Comparison of ENCODE assay signal across 20 mouse cellular contexts in genomic region chr3:68526416-68526815, GRCm38 (mm10).
DNase-seq lines count a peak whose midpoint lies in the region; ATAC-seq and TF ChIP-seq lines count a peak whose summit lies in the region.
"Had no signal": no experiment of that assay in that cellular context is flagged by ENCODE, and none has a peak within 500 bp of the region (broad histone marks: within the 10 kb centered on the region; RNA-seq: fewer than 3 reads in every experiment).

No protein-coding gene starts in this region.

- H3K9me3 ChIP-seq in heart, embryonic 10.5 days, result no peaks in the 10 kb centered on the region
- H3K9me3 ChIP-seq in heart, embryonic 14.5 days (ENCODE audit: control insufficient read depth, low read length), result no peaks in the 10 kb centered on the region
- no peaks in the 10 kb centered on the region for H3K9me3 ChIP-seq in hindbrain, embryonic 13.5 days
- no peaks in the 10 kb centered on the region for H3K9me3 ChIP-seq in hindbrain, embryonic 10.5 days
- H3K9me3 ChIP-seq in neural tube, embryonic 14.5 days (ENCODE audit: control insufficient read depth, low read length), result no peaks in the 10 kb centered on the region
- H3K9me3 ChIP-seq in midbrain, postnatal 0 days (ENCODE audit: low read length), result no peaks in the 10 kb centered on the region
- H3K9me3 ChIP-seq: embryonic facial prominence, embryonic 13.5 days; forebrain, embryonic 12.5 days had no signal

- peaks cover 33% of the 10 kb centered on the region for H3K4me1 ChIP-seq in heart, embryonic 10.5 days
- peaks cover 13 to 19% of the 10 kb centered on the region in 2 experiments for H3K4me1 ChIP-seq in heart, embryonic 14.5 days (ENCODE audit: control insufficient read depth in 2 of 2, insufficient read depth in 2 of 2, low read length in 2 of 2)
- peaks cover 18% of the 10 kb centered on the region for H3K4me1 ChIP-seq in hindbrain, embryonic 13.5 days (replicated peaks)
- no peaks in the 10 kb centered on the region for H3K4me1 ChIP-seq in hindbrain, embryonic 10.5 days (replicated peaks)
- H3K4me1 ChIP-seq in neural tube, embryonic 14.5 days (ENCODE audit: control insufficient read depth, insufficient read depth, low read length), result no peaks in the 10 kb centered on the region
- H3K4me1 ChIP-seq in midbrain, postnatal 0 days (ENCODE audit: insufficient read depth, low read length), result no peaks in the 10 kb centered on the region
- H3K4me1 ChIP-seq: embryonic facial prominence, embryonic 13.5 days; forebrain, embryonic 12.5 days had no signal

- ATAC-seq in heart, embryonic 14.5 days (ENCODE audit: insufficient number of reproducible peaks, insufficient read depth, low FRiP score, low read depth), result no peak
- no peak for ATAC-seq in hindbrain, embryonic 13.5 days (ENCODE audit: low FRiP score)
- ATAC-seq in neural tube, embryonic 14.5 days (ENCODE audit: low read depth), result 0 out of 2 replicates have a peak, but pooled peaks have one; percentile 24
- ATAC-seq in midbrain, postnatal 0 days (ENCODE audit: low FRiP score), result no peak
- ATAC-seq: forebrain, embryonic 16.5 days; inflammation-experienced regulatory T-cells, adult 6 months; intestine, postnatal 0 days had no signal

- H3K27me3 ChIP-seq in heart, embryonic 10.5 days (ENCODE audit: insufficient read depth, poor library complexity, severe bottlenecking), result no peaks in the 10 kb centered on the region
- H3K27me3 ChIP-seq in heart, embryonic 14.5 days (ENCODE audit: control insufficient read depth, insufficient read depth, low read length), result no peaks in the 10 kb centered on the region
- H3K27me3 ChIP-seq in hindbrain, embryonic 13.5 days, result no peaks in the 10 kb centered on the region
- no peaks in the 10 kb centered on the region for H3K27me3 ChIP-seq in hindbrain, embryonic 10.5 days (ENCODE audit: insufficient read depth, poor library complexity, severe bottlenecking)
- no peaks in the 10 kb centered on the region for H3K27me3 ChIP-seq in neural tube, embryonic 14.5 days (ENCODE audit: control insufficient read depth, insufficient read depth, low read length)
- no peaks in the 10 kb centered on the region for H3K27me3 ChIP-seq in midbrain, postnatal 0 days (ENCODE audit: insufficient read depth, low read length)
- H3K27me3 ChIP-seq: embryonic facial prominence, embryonic 13.5 days; forebrain, embryonic 12.5 days had no signal

- no peaks in the 10 kb centered on the region for H3K36me3 ChIP-seq in heart, embryonic 10.5 days
- H3K36me3 ChIP-seq in heart, embryonic 14.5 days (ENCODE audit: control insufficient read depth, insufficient read depth, low read length), result no peaks in the 10 kb centered on the region
- H3K36me3 ChIP-seq in hindbrain, embryonic 13.5 days, result no peaks in the 10 kb centered on the region
- H3K36me3 ChIP-seq in hindbrain, embryonic 10.5 days, result no peaks in the 10 kb centered on the region
- no peaks in the 10 kb centered on the region for H3K36me3 ChIP-seq in neural tube, embryonic 14.5 days (ENCODE audit: control insufficient read depth, insufficient read depth, low read length)
- no peaks in the 10 kb centered on the region for H3K36me3 ChIP-seq in midbrain, postnatal 0 days (ENCODE audit: insufficient read depth, low read length)
- H3K36me3 ChIP-seq: embryonic facial prominence, embryonic 13.5 days; forebrain, embryonic 12.5 days had no signal

- TF ChIP-seq CTCF in midbrain, postnatal 0 days (IDR thresholded peaks at IDR 0.05), result no peak

- no peak overlapping the region for H3K9ac ChIP-seq in heart, embryonic 14.5 days (ENCODE audit: low read length)
- no peak overlapping the region for H3K9ac ChIP-seq in hindbrain, embryonic 13.5 days
- H3K9ac ChIP-seq in neural tube, embryonic 14.5 days (replicated peaks; ENCODE audit: low read depth, low read length), result no peak overlapping the region
- no peak overlapping the region for H3K9ac ChIP-seq in midbrain, postnatal 0 days (replicated peaks; ENCODE audit: low read length, poor library complexity, severe bottlenecking)
- H3K9ac ChIP-seq: embryonic facial prominence, embryonic 13.5 days; forebrain, embryonic 12.5 days had no signal

- no peak overlapping the region for H3K4me2 ChIP-seq in heart, embryonic 14.5 days (ENCODE audit: low read length)
- H3K4me2 ChIP-seq in hindbrain, embryonic 13.5 days, result no peak overlapping the region
- no peak overlapping the region for H3K4me2 ChIP-seq in neural tube, embryonic 14.5 days (ENCODE audit: low read depth, low read length)
- no peak overlapping the region for H3K4me2 ChIP-seq in midbrain, postnatal 0 days (ENCODE audit: low read depth, low read length, poor library complexity, severe bottlenecking)
- H3K4me2 ChIP-seq: embryonic facial prominence, embryonic 13.5 days; forebrain, embryonic 12.5 days had no signal

- H3K27ac ChIP-seq in heart, embryonic 10.5 days, result peak overlapping the region; percentile 47; the same call in 1 of the 2 replicates
- H3K27ac ChIP-seq in heart, embryonic 14.5 days (replicated peaks in 1 of 2; ENCODE audit: control insufficient read depth in 1 of 2, insufficient read depth in 1 of 2, low read depth in 2 of 2, low read length in 2 of 2), result peak overlapping the region; percentile 16 to 50; a peak in 3 of 4 replicates
- peak overlapping the region; percentile 67; the same call in 1 of the 2 replicates for H3K27ac ChIP-seq in hindbrain, embryonic 13.5 days
- no peak overlapping the region for H3K27ac ChIP-seq in hindbrain, embryonic 10.5 days
- no peak overlapping the region for H3K27ac ChIP-seq in neural tube, embryonic 14.5 days (ENCODE audit: low read depth, low read length)
- H3K27ac ChIP-seq in midbrain, postnatal 0 days (ENCODE audit: low read depth, low read length), result no peak overlapping the region
- H3K27ac ChIP-seq: embryonic facial prominence, embryonic 13.5 days; forebrain, embryonic 12.5 days had no signal

- peak; percentile 73 for DNase-seq in heart, embryonic 10.5 days (ENCODE audit: low spot score)
- no peak for DNase-seq in heart, postnatal 25 days (ENCODE audit: low spot score)
- no peak for DNase-seq in heart, adult 8-10 months (ENCODE audit: low spot score)
- no peak for DNase-seq in hindbrain, embryonic 10.5 days (ENCODE audit: low spot score)
- no peak for DNase-seq in midbrain, postnatal 0 days (ENCODE audit: low spot score)
- DNase-seq: adrenal gland, adult 2 months; adrenal gland, postnatal 25 days; cerebellum, adult 18-20 months; cerebellum, adult 9-11 months; cerebellum, postnatal 36 days; gastrocnemius, postnatal 10 days; kidney, adult 8-10 months had no signal

- H3K4me3 ChIP-seq in heart, embryonic 10.5 days, result no peak overlapping the region
- no peak overlapping the region for H3K4me3 ChIP-seq in heart, embryonic 14.5 days (ENCODE audit: control insufficient read depth in 1 of 2, insufficient read depth in 1 of 2, low read depth in 1 of 2, low read length in 2 of 2)
- no peak overlapping the region for H3K4me3 ChIP-seq in hindbrain, embryonic 13.5 days
- no peak overlapping the region for H3K4me3 ChIP-seq in hindbrain, embryonic 10.5 days
- no peak overlapping the region for H3K4me3 ChIP-seq in neural tube, embryonic 14.5 days (ENCODE audit: low read depth, low read length)
- no peak overlapping the region for H3K4me3 ChIP-seq in midbrain, postnatal 0 days (ENCODE audit: low read depth, low read length)
- H3K4me3 ChIP-seq: embryonic facial prominence, embryonic 13.5 days; forebrain, embryonic 12.5 days had no signal

- intact Hi-C loops in heart, postnatal 25 days (cut with DNase I), result loop anchor here (2.0 kb wide), 1 partner anchor 14 kb away; no protein-coding TSS in a partner anchor

- 29% methylated on average over 4 of the region's 4 CpGs for WGBS in heart, embryonic 10.5 days
- 27% methylated on average over 4 of the region's 4 CpGs for WGBS in heart, embryonic 14.5 days
- 51% methylated on average over 4 of the region's 4 CpGs for WGBS in hindbrain, embryonic 13.5 days
- 64% methylated on average over 4 of the region's 4 CpGs for WGBS in hindbrain, embryonic 10.5 days
- WGBS in neural tube, embryonic 14.5 days, result 48% methylated on average over 4 of the region's 4 CpGs
- 57% methylated on average over 4 of the region's 4 CpGs for WGBS in midbrain, postnatal 0 days

Comparison
In these comparisons a context has a peak if more than half of its experiments do, and no peak if none do; other contexts are left out.
1. H3K27ac ChIP-seq: peak in heart, embryonic 10.5 days (single experiment), heart, embryonic 14.5 days (2 of 2) and hindbrain, embryonic 13.5 days (single experiment); none in hindbrain, embryonic 10.5 days (single experiment), neural tube, embryonic 14.5 days (single experiment) and midbrain, postnatal 0 days (single experiment).